Mouse (Mus musculus) c-Kit-negative CD71-positive TER-119-positive erythroid progenitor cells, embryonic 14.5 days (primary cell): Measurements from ENCODE around the gene Golt1a.

Source experiments
- DNase-seq: peaks from one replicate; pipeline ENCODE4 v3.0.0-alpha.2; 2013; ENCODE audit warnings: low read depth, low spot score

The Golt1a gene

DNA sequence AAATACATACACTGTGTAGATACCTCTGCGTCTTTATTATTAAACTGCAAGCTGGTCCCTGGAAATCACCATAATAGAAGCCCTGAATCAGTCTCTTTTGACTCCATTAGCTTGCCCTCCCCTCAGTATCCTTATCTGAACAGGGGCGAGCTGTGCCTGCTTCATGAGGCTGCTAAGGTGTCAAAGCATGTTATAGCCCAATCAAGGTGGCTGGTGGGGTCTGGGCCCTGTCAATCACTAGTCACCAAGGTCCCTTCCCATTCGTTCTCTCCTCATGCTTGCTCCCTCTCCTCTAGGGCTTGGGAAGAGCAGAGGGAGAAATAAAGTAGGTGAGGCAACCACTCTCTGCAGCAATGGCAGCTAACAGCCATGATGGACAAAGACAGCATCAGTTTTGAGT is 37.6 kb downstream of the Golt1a start:
- no peak for DNase-seq

DNA sequence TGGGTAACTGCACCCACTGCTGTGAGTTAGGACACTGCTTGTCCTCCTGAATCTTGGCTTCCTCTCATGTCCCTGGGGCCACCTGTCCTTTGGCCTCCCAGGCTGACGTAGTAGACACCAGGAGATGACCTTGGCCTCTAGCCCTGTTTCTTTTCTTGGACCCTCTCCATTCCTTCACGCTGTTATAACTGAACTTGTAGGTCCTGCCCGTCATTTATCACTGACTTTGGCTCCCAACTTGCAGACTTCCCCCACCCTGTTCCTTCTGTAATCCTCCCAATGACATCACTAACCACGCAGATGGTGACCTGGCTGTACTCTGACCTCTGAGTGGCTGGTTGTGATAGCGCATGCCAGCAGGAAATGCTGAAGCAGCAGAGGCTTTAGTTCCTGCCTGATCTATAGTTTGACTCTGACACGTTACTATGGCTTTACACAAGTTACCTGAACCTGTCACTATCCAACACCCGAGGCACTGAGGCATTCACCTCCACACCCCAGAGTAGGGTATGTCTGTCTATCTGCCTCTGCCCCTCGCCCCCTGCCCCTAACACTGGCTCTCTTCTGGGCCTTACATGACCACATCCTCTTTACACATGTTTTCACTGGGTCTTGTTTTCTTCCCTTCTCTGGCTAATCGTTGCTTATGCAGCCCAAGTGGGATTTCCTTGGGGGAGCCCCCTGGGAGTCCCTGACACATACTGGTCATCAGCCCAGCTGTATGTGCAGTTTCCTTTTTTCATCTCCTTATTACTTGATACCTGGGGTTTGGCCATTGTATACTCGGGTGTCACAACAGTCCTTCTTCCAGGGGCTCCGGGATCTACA is 38.3 kb downstream of the Golt1a start:
- no peak for DNase-seq

DNA sequence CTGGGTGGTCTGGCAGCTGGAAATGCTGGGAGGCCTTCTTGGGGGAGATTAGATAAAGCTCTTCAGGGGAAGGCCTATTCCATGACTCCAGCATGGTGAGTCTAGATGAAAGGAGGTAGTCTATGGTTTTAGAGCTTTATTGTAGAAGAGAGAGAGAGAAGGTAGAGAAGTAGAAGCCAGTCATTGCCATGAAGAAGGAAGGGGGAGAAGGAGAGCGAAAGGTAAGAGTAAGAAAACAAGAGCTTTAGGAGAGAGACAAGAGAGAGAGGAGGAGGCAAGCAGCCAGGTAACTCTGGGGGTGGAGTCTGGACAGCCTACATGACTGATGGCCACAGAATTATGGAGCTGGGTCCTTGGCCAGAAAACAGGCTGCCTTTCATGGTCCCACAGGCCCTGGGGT is 40.6 kb downstream of the Golt1a start, which contains the start of gene Ren1:
TSS of gene Ren1 (plus strand) at position 301 of the 400 bp plus-strand sequence.
- no peak for DNase-seq

DNA sequence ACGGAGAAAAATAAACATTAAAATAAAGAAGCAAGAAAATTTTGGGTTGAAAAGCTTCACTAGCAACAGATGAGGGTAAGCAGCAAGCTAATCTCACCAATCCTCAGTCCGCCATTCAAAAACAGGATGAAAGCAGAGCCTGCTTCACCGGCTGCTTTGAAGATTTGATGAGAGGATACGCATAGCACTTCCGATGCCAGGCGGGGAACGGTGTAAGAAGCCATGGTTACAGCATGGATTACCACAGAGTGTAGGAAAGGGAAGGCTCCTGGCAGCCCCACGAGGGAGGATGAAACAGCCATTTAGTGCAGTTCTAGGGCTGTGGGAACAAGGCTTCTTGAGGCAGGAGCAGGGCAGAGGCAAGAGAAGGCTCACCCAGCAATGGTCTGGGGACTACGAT is 42.2 kb downstream of the Golt1a start:
- no peak for DNase-seq

DNA sequence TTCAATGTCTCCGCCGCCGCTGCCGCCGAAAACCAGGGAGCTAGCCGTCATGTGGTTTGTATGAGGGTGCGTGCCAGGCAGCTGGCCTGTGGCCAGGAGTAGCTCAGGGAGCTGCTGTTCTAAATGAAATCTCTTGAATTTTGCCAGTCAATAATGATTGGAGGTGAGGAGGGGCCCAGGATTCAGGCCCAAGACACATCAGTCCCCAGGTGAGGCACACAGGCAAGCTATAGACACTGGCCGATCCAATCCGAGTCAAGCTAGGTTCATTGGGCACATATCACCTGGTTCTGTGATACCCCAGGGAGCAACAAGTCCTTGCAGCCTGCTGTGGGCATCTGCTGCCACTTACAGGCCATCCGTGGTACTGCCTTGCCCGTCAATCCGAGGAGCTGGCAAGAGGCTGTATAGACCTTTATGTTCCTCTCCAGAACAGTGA is 43.8 kb downstream of the Golt1a start:
- no peak for DNase-seq

DNA sequence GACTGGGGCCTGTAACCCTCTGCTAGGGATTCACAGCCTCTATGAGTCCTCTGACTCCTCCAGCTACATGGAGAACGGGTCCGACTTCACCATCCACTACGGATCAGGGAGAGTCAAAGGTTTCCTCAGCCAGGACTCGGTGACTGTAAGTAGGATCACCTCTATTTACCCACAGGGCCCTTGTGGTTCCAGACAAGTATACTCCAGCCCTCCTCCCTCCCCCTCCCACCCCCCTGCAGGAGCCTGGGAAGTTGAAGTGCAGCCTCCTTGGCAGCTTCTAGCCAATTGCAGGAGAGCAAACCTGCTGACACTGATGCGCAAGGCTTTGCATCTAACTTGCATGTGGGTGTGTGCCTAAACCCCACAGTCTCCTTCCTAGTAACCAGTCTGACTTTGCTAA is 45.9 kb downstream of the Golt1a start:
- no peak for DNase-seq

DNA sequence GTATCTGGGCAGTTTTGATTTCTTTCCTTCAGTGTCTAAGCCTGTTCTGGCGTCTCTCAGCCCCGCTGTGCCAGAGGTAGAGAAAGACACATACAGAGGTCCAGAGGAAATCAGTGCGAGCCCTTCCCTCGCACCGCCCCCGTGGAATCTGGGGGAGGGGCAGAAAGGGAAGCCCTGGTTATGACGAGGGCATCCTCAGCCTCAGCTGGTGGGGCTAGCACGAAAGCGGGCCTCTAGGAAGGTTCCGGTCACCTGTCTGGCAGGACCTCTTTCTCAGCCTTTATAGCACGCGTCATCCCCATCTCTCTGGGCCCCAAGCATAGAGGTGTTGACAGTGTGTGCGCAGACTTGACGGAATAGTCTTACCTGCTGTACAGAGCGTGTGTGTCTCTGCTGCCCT is 46.3 kb downstream of the Golt1a start:
- DNase-seq: no peak

DNA sequence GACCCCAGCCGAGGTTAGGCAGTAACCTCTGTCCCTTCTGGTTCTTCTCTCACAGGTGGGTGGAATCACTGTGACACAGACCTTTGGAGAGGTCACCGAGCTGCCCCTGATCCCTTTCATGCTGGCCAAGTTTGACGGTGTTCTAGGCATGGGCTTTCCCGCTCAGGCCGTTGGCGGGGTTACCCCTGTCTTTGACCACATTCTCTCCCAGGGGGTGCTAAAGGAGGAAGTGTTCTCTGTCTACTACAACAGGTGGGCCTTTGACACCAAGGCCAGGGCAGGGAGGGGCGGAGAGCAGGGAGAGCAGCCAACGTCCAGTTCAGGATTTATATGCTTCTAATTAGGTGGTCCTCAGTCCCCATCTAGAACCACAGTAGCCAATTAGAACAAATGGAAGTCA is 46.7 kb downstream of the Golt1a start:
- DNase-seq: no peak

DNA sequence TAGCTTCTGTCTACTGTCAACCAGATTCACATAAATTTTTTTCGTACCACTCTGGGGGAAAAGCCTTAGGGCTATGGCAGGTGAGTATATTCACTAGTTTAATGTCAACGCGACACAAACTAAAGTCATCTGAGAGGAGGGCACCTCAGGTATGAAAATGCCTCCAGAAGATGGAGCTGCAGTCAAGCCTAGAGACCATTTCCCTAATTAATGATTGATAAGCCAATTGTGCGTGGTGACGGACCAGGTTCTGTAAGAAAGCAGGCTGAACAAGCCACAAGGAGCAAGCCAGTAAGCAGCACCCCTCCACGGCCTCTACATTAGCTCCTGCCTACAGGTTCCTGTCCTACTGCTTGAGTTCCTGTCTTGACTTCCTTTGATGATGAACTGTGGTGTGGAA is 51.4 kb downstream of the Golt1a start:
- no peak for DNase-seq

DNA sequence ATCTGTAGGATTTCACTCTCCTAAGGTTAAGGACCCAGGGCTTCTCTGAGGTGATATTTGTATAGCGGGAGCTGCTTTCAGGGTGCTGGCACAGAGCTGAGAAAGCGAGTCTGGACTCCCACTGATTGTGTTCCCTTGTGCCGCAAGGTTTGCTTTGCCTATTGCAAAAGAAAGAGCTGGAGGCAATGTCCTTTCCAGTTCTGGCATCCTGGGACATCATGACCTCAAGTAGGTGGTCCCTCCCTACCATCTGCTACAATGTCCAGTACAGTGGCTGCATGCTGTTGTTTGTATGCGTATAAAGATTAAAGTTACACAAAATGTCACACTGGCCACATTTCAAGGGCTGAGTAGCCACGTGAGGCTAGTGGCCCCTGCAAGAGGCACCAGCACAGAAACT is 52.5 kb downstream of the Golt1a start:
- no peak for DNase-seq

DNA sequence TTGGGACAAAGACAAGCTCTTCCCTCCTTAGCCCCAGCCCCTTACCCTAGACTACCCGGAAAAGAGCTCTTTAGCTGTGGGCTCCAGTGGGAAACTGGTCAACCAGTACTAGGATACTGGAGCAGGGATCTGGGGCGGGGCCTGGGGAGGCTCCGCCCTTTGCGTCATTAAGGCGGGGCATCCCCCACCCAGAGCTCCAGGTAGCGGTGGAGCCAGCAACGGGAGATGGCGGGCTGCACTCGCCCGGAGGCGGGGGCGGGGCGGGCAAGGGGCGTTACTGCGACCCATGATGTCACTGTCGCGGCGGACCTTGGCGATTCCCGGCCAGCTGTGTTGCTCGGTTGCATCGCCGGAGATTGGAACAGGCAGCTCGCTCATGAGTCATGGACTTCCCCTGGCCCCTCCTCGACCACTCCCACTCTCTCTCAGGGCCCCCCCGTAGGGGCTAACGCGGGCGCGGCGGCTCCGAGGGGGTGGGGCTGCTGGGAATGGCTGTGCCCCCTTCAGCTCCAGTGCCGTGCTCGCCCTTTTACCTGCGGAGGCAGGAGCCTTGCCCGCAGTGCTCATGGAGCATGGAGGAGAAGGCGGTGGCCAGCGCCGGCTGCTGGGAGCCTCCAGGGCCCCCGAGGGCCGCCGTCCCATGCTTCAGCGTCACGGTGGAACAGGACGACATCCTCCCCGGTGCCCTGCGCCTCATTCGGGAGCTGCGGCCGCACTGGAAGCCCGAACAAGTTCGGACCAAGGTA is 53.8 kb downstream of the Golt1a start, which contains the start of gene Etnk2:
TSS of gene Etnk2 (plus strand) at position 297 of the 746 bp plus-strand sequence.
- no peak for DNase-seq

DNA sequence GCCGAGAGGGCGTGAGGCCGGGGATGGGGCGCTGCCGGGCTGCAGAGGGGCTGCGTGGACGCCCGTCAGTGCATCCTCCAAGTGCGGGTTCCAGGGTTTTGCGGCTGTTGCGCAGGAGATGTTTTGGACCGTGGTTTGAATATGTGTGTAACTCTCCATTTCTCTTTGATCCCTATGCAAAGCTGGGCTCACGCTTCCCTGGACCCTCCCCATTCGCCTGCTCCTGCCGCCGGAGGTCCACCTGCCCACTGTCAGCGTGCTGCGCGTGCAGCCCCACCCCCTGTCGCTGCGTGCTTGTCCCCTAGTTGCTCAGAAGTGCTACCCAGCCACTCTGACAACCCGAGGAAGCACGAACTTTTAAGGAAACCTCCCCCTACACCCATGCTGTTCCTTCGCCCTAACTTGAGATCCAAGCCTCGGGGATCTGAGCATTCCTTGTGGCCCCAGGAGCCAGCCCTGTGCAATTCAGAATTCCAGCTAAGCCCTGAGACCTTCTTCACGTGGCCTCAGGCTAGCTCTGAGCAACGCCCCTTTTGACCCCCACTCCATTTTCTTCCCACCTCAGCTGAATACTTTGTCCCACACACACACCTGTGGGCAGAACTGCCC is 54.5 kb downstream of the Golt1a start:
- DNase-seq: no peak

DNA sequence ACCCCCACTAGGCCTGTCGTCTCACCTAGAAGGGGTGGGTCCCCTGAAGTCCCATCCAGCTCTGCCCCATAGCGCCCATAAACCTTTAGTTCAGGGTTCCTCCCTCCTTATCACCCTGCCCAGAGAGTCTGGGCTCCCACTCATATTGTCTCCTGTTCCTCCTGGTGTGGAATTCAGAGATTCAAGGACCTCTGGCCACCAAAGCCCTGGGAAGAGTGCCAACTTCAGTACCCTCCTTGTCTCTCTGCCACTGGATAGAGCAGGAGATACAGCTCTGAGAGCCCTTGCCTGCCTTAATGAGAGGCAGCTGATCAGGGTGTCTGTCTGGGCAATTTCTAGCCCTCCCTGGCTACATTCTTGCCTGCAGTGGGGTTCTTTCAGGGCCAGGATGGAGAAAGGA is 55.3 kb downstream of the Golt1a start:
- DNase-seq: no peak

DNA sequence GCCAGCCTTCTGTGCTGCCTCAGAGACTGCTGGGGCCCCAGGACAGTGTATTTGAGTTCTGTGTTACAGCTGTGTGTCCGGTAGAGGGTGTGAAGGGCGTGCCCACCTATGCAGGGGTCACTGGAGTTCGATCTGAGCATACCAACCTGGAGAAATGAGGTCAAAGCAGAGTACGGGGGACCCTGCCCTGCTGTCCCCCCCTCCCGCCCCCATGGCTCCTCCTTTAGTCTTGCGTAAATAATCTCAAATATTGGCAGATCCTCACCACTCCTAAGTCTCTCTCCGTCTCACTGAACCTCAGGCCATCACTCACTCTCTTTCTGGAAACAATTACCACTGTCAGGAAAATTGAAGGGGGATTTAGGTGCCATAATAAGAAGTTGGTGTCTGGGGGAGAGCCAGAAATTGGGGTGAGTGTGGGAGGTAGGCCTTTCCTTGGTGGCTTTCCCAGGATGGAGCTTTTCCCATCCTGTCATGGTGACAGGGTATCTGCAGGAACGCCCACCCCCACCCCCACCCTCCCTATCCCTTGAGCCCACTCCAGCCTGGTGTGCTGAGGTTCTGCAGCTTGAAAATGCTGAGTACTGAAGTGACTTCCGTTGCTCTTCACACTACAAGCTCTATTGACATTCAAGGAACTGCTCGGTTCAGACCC is 57.5 kb downstream of the Golt1a start:
- DNase-seq: no peak

DNA sequence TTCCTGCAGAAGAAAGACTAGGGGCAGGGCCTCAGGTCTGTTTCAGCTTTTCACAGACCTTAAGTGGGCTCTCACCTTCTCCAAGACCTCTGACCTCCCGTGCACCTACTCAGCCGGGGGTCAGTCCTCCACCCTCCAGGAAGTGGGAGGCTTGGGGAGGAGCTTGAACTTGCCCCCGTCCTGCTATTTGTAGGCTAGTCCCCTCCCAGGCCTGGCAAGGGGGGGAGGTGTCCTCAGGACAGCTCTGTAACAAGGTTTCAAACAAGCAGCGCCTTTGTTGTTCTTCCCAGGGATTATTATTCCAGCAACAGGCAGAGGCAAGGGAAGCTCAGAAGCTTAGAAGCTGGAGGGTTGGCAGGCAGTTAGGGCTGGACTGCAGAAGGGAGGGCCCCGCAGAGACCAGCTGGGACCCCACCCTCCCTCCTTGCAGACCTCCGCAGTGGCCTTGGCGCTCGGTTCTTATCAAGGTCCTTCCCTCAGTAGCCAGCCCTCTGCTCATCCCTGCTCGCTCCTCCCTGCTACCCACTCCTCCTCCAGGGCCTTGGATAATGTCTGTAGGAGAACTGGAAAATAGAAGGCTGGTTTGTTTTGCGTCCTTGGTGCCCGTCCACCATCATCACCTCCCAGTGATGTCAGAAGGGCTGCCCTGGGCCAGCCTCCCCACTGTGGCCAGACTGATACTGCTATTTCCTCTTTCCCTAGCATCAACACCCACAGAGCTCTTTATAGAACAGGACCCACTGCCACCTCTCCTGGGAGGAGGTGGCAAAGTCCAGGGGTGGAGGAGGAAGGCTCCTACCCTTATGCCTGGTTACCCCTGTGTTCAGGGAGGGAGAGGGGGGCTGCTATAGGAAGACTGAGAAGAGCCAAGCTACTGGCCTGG is 58.2 kb downstream of the Golt1a start:
- DNase-seq: no peak

DNA sequence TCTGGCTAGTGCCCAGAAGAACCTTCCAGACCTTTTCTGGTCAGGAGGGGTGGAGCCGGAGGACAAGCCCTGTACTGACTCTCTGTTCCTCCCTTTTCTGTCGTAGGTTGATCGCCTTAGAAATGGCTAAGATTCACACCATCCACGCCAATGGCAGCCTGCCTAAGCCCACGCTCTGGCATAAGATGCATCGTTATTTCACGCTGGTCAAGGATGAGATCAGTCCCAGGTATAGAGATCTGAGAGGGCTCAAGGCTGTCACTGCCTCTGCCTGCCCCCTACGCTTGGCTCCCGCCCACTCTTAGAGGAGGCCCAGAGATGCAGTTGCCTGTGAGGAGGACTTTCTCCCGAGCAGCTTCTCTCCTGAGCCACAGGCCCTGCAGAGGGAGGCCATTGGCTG is 59.0 kb downstream of the Golt1a start:
- no peak for DNase-seq

DNA sequence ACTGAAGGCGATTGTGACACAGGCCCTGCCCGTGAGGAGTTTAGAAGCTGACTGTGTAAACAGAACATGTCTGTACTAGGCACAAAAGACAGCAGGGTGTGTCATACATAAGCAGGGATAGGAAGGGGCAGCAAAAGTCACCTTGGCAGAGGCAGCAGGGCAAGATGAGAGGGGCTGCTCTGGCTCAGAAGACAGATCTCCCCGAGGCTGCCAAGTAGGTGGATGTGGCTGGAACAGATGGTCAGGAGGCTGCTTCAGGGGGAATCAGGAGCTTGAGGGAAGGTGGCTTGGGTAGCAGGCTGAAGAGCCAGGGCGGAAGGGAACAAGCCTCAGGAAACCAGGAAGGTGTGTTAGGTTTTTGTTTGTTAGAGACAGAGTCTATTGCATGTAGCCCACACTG is 60.8 kb downstream of the Golt1a start:
- DNase-seq: no peak

DNA sequence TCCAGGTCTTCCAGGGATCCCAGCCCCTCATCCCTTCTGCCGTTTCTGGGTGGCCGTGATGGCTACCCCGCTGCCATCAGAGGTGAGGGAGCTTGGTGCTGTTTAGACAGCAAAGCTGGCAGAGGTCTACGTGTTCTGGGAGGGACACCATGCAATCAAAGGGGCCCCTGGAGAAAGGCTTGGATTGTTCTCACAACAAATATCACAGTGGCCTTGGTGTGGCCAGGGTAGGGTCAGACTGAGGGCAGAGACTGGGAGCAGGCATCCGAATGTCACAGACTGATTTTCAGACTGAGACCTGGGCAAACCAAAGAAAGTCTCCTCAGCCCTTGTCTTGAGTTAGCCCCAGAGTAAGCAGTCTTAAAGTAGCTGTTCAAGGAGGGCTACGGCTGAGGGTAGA is 61.8 kb downstream of the Golt1a start:
- DNase-seq: no peak

DNA sequence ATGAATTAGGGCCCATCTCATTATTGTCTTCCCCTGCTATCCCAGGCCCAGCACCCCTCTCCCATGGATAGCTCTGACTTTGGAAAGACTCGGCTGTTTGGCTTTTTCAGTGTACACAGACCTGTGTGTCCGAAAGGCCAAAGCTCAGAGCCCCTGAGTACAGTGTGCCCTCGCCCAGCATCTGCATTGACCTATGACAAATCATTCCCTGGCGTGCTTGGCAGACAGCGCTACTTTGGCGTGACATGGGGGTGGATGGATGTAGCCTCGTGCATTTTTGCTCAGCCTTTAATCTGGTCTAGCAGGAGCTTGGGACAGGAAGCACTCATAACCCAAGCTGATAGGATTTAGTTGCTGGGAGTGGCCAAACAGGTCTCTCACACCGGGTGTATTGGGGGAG is 62.5 kb downstream of the Golt1a start:
- no peak for DNase-seq
